Mouse (Mus musculus): ENCODE measurements around the gene Plce1.

Gene Plce1

DNA sequence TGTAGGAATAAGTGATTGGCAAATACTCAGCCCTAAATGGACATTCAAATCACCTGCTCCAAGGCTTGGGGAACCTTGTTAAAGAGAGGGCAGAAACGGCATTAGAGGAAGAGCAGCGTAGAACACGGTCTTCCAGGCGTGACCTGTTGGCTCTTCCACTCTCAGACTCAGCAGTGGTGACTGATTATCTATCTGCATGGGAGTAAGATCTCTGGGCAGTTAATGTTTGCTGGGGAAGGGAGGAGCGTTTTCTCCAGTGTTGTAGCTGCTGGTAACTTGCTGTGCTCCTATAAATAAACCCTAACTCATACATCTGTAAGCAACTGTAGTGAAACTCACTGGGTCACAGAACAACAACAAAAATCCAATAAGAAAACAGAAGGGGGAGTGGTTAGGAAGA lies 108.6 kb downstream of the Plce1 start:
- no peak for DNase-seq (ENCODE audit: low spot score in 2 of 2)

DNA sequence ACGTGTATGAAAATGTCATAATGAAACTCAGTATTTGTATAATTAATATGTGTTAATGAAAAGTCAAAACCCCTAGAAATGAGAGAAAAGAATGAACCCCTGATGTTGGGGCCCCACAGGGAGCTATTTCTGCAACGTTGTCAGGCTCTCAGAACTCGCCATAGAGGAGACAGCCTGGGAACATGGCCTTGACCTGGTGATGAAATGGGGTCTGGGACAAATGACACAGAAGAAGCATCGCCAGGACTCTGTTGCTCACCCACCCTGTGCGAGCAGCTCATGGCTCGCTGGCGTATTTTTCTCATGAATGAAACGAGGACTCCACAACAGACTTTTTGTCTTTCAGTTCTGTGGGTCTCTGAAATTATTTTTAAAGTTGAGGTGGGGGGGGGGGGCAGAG lies 109.0 kb downstream of the Plce1 start:
- no peak for DNase-seq (ENCODE audit: low spot score in 2 of 2)

GRCm38 (mm10) chr19:38592566-38593224 lies 111.8 kb downstream of the Plce1 start:
- no peak for DNase-seq (ENCODE audit: low spot score in 2 of 2)

- DNase-seq (ENCODE audit: low spot score in 2 of 2): no peak
Observed at GRCm38 (mm10) chr19:38593225-38593897, 112.5 kb downstream of the Plce1 start.

- DNase-seq (ENCODE audit: low spot score in 2 of 2): no peak
Observed at GRCm38 (mm10) chr19:38596096-38596495, 115.2 kb downstream of the Plce1 start.

DNA sequence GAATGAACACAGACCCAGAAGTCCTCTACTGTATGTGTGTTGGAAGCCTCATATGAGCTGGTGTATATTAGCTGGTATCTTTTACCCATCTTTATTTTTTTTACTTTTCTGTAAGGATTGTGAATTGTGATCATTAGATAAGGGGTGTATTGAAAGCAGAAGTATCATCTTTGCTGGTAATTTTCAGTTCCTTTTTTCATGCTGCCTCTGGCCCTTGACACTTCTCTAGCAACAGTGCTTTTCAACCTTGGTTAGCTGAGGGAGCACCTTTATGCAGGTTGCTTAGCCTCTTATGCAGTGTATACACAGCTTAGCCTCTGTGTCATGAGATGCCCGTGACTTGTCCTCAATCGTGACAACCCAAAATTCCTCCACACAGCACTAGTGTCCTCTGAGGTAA lies 116.5 kb downstream of the Plce1 start:
- no peak for DNase-seq (ENCODE audit: low spot score in 2 of 2)

DNA sequence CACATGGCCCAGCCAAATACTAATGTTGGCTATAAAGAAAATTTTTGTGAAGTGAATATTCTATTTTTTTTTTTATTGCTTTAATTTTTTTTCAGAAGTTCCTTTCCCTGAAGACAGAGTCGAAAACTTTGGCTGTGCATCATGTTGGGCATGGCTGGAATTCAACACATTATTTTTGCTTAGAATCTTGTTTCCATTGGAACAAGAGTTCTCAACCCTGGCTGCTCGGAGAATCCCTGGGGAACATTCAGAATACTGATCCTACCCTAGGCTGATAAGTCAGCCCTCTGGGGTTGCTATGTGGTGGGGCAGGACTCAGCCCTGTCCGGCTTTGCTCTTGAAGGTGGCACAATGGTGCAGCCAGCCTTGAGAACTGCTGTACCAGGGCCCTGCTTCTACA lies 118.1 kb downstream of the Plce1 start:
- no peak for DNase-seq (ENCODE audit: low spot score in 2 of 2)

DNA sequence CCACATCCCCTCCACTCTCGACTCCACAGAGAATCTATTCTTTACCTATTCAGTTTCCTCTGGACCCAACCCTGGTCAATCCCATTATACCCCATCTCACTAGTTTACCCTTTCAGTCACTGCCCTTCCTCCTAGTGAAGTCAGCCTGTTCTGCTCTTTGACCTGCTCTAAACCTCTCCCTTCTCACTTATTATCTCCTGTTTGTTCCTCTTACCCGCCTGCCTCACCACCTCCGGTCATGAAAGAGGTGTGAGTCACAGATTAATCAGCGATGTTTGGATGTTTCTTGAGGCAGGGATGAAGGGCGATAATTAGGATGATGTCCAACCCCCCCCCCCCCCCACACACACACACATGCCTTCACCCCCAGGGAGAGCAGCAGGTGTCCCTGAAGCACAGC lies 120.2 kb downstream of the Plce1 start:
- DNase-seq (ENCODE audit: low spot score in 2 of 2): no peak

DNA sequence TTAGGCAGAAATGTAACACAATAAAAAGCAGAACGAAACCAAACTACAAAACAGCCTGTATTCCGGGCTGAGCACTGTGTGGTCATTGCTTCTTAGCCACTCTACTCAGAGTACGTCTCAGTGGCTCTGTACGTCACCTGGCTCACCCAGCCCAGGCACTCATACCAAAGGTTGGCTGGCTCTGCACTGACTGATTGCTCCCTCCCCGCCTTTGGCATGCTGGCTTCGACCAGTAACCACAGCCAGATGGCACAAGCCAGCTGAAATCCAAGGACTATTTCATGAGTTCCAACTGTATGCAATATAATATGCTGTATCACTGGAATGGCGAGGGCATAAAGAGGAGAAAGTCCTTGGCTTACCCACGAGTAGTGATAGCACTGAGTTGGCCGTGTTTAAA lies 121.9 kb downstream of the Plce1 start:
- no peak for DNase-seq (ENCODE audit: low spot score in 2 of 2)

DNA sequence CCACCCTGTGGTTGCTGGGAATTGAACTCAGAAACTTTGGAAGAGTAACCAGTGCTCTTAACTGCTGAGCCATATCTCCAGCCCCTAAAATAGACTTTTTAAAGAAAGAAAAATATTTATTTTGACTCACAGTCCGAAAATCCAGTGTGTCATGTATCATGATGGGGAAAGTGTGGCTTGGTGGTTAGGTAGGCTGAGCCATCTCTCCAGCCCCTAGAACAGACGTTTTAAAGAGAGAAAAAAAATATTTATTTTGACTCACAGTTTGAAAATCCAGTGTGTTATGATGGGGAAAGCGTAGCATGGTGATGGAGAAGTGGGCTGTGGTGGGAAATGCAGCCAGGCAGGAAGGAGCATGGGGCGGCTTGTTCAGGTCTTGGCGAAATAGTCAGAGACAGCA lies 126.3 kb downstream of the Plce1 start:
- DNase-seq (ENCODE audit: low spot score in 2 of 2): no peak

DNA sequence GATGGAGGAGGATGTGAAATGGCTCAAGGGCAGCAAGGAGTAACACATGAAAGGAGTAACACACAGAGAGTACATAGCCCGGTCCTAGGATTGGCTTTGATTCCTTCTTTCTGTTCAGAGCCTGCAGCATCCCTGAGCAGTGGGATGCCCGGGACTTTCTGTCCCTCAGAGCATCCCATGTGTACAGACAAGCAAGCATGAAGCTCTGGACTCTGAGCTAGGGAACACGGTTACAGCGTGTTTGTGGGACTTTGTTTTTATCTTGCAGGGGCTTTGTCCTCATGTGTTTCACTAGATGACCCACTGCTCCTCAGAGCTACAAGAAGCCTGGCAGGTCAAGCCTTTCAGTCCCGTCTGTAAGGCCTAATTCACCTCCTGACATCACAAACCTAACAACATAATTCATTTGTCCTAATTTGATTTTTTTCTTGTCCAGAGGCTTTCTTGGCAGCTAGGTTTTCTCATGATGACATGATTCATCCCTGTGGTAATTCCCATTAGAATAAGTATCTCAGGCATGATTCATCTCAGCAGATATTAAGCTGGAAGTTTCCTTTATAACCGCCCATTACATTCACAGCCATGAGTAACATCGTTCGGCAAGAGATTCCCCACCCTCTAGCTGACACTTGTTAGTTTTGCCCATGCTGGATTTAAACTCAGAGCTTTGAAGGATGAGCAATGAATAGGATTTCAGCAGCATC lies 128.2 kb downstream of the Plce1 start:
- no peak for DNase-seq (ENCODE audit: low spot score in 2 of 2)

- no peak for DNase-seq (ENCODE audit: low spot score in 2 of 2)
Observed at GRCm38 (mm10) chr19:38610291-38610690, 129.4 kb downstream of the Plce1 start.

GRCm38 (mm10) chr19:38610809-38611208 lies 129.9 kb downstream of the Plce1 start:
- no peak for DNase-seq (ENCODE audit: low spot score in 2 of 2)

DNA sequence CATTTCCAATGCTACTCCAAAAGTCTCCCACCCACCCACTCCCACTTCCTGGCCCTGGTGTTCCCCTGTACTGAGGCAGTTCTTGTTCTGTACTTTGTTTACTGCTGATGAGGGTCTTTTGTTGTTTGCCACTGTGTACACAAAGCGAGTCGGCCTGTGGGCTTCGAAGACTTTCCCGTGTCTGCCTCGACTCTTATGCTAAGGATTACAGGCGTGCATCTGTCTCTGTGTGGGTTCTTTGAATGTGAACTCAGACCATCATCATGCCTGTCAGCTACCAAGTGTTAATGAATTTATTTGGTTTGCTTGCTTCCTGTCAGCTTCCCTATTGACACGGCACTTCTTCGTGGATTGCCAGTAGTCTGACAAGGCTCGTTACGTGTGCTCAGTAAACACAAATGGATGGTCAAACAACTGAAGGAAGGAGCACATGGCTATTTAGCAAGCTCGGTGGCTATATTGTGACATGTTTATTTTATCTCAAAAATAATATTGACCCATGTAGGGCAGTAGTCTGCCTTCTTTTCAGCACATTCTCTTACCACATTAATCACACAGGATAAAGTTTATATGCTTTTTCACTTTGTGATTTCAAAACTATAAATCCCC lies 133.3 kb downstream of the Plce1 start:
- DNase-seq (ENCODE audit: low spot score in 2 of 2): no peak

GRCm38 (mm10) chr19:38615356-38615755 lies 134.4 kb downstream of the Plce1 start:
- no peak for DNase-seq (ENCODE audit: low spot score in 2 of 2)

GRCm38 (mm10) chr19:38620134-38620533 lies 139.2 kb downstream of the Plce1 start:
- DNase-seq (ENCODE audit: low spot score in 2 of 2): no peak

- DNase-seq (ENCODE audit: low spot score in 2 of 2): no peak
Observed at GRCm38 (mm10) chr19:38621546-38621945, 140.6 kb downstream of the Plce1 start.

- no peak for DNase-seq (ENCODE audit: low spot score in 2 of 2)
Observed at GRCm38 (mm10) chr19:38626246-38627015, 145.5 kb downstream of the Plce1 start.

DNA sequence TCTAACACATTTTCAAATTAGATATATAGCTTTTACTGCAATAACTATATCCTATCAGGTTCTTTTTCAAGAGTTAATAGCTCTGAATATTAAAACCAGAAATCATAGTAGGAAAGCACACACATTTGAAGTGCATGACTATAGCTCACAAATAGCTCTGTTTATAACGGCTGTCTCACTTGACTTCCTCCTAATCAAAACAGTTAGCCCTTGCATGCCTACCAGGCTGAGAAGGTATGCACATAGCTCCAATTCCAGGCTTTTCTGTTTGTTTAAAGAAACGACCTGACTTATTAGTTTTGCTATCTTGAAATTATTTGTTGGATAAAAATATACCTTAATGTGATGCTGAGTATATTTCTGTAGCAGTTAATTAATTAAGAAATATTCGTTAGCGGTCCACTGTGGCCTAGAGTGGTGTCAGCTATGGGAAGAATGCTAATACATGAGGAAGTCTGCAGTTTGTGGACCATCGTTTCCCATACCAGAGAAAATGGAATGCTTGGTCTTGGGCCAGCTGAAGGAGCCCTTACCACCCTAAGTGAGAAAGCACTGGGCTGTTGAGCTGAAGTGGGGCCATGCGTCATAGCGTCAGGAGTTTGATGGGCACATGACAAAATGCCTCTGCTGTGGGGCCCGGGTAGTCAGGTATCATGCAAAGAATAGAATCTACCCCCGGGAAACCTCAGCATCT lies 146.3 kb downstream of the Plce1 start:
- DNase-seq (ENCODE audit: low spot score in 2 of 2): no peak

DNA sequence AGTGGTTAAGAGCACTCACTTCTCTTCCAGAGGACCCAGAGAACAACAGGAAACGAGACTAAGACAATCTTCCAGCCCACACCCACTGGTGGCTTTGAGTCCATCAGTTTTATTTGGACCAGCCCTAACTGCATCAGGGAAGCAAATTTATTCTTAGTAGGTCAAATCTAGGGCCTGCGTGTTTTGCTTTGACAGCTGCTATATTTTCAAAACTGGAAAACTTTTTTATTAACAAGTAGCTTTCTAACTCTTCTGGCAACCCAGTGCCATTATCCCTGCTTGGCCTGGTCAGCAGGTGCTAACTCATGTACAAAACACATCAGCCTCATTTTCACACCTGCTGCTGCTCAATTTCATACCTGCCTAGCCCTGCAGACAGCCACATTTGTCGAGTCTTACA lies 151.3 kb downstream of the Plce1 start:
- DNase-seq (ENCODE audit: low spot score in 2 of 2): no peak

GRCm38 (mm10) chr19:38633306-38633705 lies 152.4 kb downstream of the Plce1 start:
- no peak for DNase-seq (ENCODE audit: low spot score in 2 of 2)
